ENCODE assay signal across 8 mouse cellular contexts in the genomic region with DNA sequence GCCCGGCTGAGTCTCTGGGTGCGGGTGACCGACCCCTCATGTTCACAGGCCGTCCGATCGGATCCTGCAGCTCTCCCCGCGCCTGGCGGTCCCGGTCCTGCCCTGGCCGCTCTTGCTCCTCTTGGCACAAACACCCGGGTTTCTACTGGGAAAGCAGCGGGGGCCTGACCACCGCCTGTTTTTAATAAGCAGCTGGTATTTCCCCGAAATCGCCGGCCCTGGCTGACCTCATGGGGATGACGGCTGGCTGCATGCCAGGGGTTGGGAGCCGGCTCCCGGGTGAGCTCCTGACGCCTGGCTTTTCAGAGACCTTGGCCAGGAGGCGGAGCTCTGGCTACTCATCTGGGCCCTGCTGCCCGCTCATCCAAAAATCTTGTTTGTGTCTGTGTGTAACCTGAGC. TPM values are rescaled to one million over a fixed set of nuclear protein-coding genes. Genes with fewer than 3 reads are reported as not detected.
DNase-seq lines count a peak whose midpoint lies in the region; ATAC-seq and TF ChIP-seq lines count a peak whose summit lies in the region.

No protein-coding gene starts in this region.

- H3K4me2 ChIP-seq in intestine, postnatal 0 days (replicated peaks; ENCODE audit: low read depth), result peak overlapping the region; percentile 88

- peak; percentile 50 for ATAC-seq in intestine, postnatal 0 days

- peak overlapping the region; percentile 37 for H3K4me3 ChIP-seq in intestine, postnatal 0 days (ENCODE audit: low read depth, low read length)

- TF ChIP-seq CTCF in intestine, postnatal 0 days (IDR thresholded peaks at IDR 0.05; ENCODE audit: low read depth), result no peak

- peak overlapping the region; percentile 18; the same call in 1 of the 2 replicates for H3K9ac ChIP-seq in intestine, postnatal 0 days (ENCODE audit: low read depth, low read length)

- DNase-seq in embryo, embryonic 10 days (ENCODE audit: low spot score), result peak; percentile 85
- no peak for DNase-seq in embryo, embryonic 9.5 days (ENCODE audit: extremely low spot score)
- DNase-seq in embryo, embryonic 11 days, result peak; percentile 88
- peak; percentile 89 to 91 for DNase-seq in gastrocnemius, postnatal 36 days
- DNase-seq in left cerebral cortex, postnatal 25 days (ENCODE audit: low spot score in 2 of 2), result peak; percentile 64 to 70
- DNase-seq in mesoderm, embryonic 11.5 days (ENCODE audit: low read depth, low spot score), result peak; percentile 86
- DNase-seq in spleen, postnatal 36 days (ENCODE audit: low spot score in 2 of 2), result peak; percentile 29 to 43

- H3K27me3 ChIP-seq in intestine, postnatal 0 days (replicated peaks; ENCODE audit: control insufficient read depth, insufficient read depth, low read length), result 0 out of 2 replicates have a peak, but pooled peaks cover 4% of the 10 kb centered on the region

- no peaks in the 10 kb centered on the region for H3K9me3 ChIP-seq in intestine, postnatal 0 days (ENCODE audit: control insufficient read depth)

- 2% methylated on average over 23 of the region's 23 CpGs for WGBS in intestine, postnatal 0 days

- no peaks in the 10 kb centered on the region for H3K36me3 ChIP-seq in intestine, postnatal 0 days (ENCODE audit: control insufficient read depth, insufficient read depth)

- H3K4me1 ChIP-seq in intestine, postnatal 0 days (replicated peaks; ENCODE audit: control insufficient read depth, insufficient read depth, low read length), result peaks cover 2% of the 10 kb centered on the region; the same call in 1 of the 2 replicates

- H3K27ac ChIP-seq in intestine, postnatal 0 days (ENCODE audit: low read depth, low read length), result no peak overlapping the region

- intact Hi-C loops in gastrocnemius, postnatal 36 days (cut with DNase I), result loop anchor here (2.0 to 5.0 kb wide), 3 partner anchors 51 to 144 kb away; no protein-coding TSS in a partner anchor
- intact Hi-C loops in left cerebral cortex, postnatal 25 days (cut with DNase I), result loop anchor here (1.0 to 5.0 kb wide), 4 partner anchors 65 to 371 kb away; no protein-coding TSS in a partner anchor

RNA-seq across cellular contexts. Expression of a gene that starts 16.2 kb away (rescaled TPM):
- total RNA-seq in gastrocnemius, postnatal 36 days (2021), result not detected
- not detected in 2 replicates for polyA plus RNA-seq in intestine, postnatal 0 days (2015; fragmentation: Nextera tagmentation; extraction: Ambion mirVana)
- not detected for total RNA-seq in left cerebral cortex, postnatal 25 days (2021)

RNA-seq across cellular contexts. Expression of a gene that starts 32.1 kb away (rescaled TPM):
- total RNA-seq in gastrocnemius, postnatal 36 days (2021), result not detected
- polyA plus RNA-seq in intestine, postnatal 0 days (2015; fragmentation: Nextera tagmentation; extraction: Ambion mirVana), result not detected in 2 replicates
- not detected for total RNA-seq in left cerebral cortex, postnatal 25 days (2021)

RNA-seq across cellular contexts. Expression of a gene that starts 34.8 kb away (rescaled TPM):
- 1 to 10 TPM in 1 of 2 experiments, under 1 TPM in 1; 0.74 to 1.1 TPM for total RNA-seq in gastrocnemius, postnatal 36 days (2021)
- polyA plus RNA-seq in intestine, postnatal 0 days (2015; fragmentation: Nextera tagmentation; extraction: Ambion mirVana), result 8.9 and 9.1 TPM in 2 replicates
- 1 to 10 TPM; 5.5 to 5.9 TPM for total RNA-seq in left cerebral cortex, postnatal 25 days (2021)

RNA-seq across cellular contexts. Expression of a gene that starts 40.1 kb away (rescaled TPM):
- 1,000 to 10,000 TPM in 1 of 2 experiments, 100 to 1,000 TPM in 1; 290 to 1,186 TPM for total RNA-seq in gastrocnemius, postnatal 36 days (2021)
- 0.16 TPM in 1 of 2 replicates, not detected in the other for polyA plus RNA-seq in intestine, postnatal 0 days (2015; fragmentation: Nextera tagmentation; extraction: Ambion mirVana)
- total RNA-seq in left cerebral cortex, postnatal 25 days (2021), result not detected

RNA-seq across cellular contexts. Expression of a gene that starts 44.8 kb away (rescaled TPM):
- total RNA-seq in gastrocnemius, postnatal 36 days (2021), result not detected
- not detected in 2 replicates for polyA plus RNA-seq in intestine, postnatal 0 days (2015; fragmentation: Nextera tagmentation; extraction: Ambion mirVana)
- total RNA-seq in left cerebral cortex, postnatal 25 days (2021), result under 1 TPM in 1 of 2 experiments, not detected in 1; 0.14 TPM
